Mouse (Mus musculus): Measurements from ENCODE around the gene Mphosph9. TPM values are rescaled to one million over a fixed set of nuclear protein-coding genes. Genes with fewer than 3 reads are reported as not detected.

Mphosph9 gene
- polyA plus RNA-seq, 1 experiment, result 3.0 TPM

GRCm38 (mm10) chr5:124252580-124253320 is 75.0 kb downstream of the Mphosph9 start:
- no peak for TF ChIP-seq GATA1 (IDR thresholded peaks at IDR 0.05; ENCODE audit: low read length)

GRCm38 (mm10) chr5:124251070-124251469 is 76.7 kb downstream of the Mphosph9 start:
- no peak for TF ChIP-seq GATA1 (IDR thresholded peaks at IDR 0.05; ENCODE audit: low read length)

GRCm38 (mm10) chr5:124249614-124250591 is 77.9 kb downstream of the Mphosph9 start, which contains the start of gene Pitpnm2:
Pitpnm2 (minus strand) TSS chr5:124249760.
- no peak for TF ChIP-seq GATA1 (IDR thresholded peaks at IDR 0.05; ENCODE audit: low read length)

- no peak for TF ChIP-seq GATA1 (IDR thresholded peaks at IDR 0.05; ENCODE audit: low read length)
Observed at GRCm38 (mm10) chr5:124248845-124249613, 78.7 kb downstream of the Mphosph9 start.

- no peak for TF ChIP-seq GATA1 (IDR thresholded peaks at IDR 0.05; ENCODE audit: low read length)
Observed at GRCm38 (mm10) chr5:124247986-124248626, 79.7 kb downstream of the Mphosph9 start.

- TF ChIP-seq GATA1 (IDR thresholded peaks at IDR 0.05; ENCODE audit: low read length), result no peak
Observed at GRCm38 (mm10) chr5:124247296-124247695, 80.5 kb downstream of the Mphosph9 start.

- no peak for TF ChIP-seq GATA1 (IDR thresholded peaks at IDR 0.05; ENCODE audit: low read length)
Observed at GRCm38 (mm10) chr5:124244885-124245284, 82.9 kb downstream of the Mphosph9 start.

GRCm38 (mm10) chr5:124244449-124244848 is 83.3 kb downstream of the Mphosph9 start:
- no peak for TF ChIP-seq GATA1 (IDR thresholded peaks at IDR 0.05; ENCODE audit: low read length)

GRCm38 (mm10) chr5:124243236-124243901 is 84.4 kb downstream of the Mphosph9 start:
- no peak for TF ChIP-seq GATA1 (IDR thresholded peaks at IDR 0.05; ENCODE audit: low read length)

GRCm38 (mm10) chr5:124241686-124242444 is 85.9 kb downstream of the Mphosph9 start:
- no peak for TF ChIP-seq GATA1 (IDR thresholded peaks at IDR 0.05; ENCODE audit: low read length)

GRCm38 (mm10) chr5:124240841-124241685 is 86.7 kb downstream of the Mphosph9 start:
- TF ChIP-seq GATA1 (IDR thresholded peaks at IDR 0.05; ENCODE audit: low read length), result no peak

GRCm38 (mm10) chr5:124236180-124236579 is 91.6 kb downstream of the Mphosph9 start:
- TF ChIP-seq GATA1 (IDR thresholded peaks at IDR 0.05; ENCODE audit: low read length), result no peak

GRCm38 (mm10) chr5:124234778-124235177 is 93.0 kb downstream of the Mphosph9 start:
- no peak for TF ChIP-seq GATA1 (IDR thresholded peaks at IDR 0.05; ENCODE audit: low read length)

Data from G1E-ER4 (cell line).